Mouse (Mus musculus): ENCODE measurements at regions not wholly inside any gene's neighbourhood (a gene's known extent, or its start where the extent isn't known, plus 50 kb on each side); places are given as distances from the start of the nearest gene placed in this dataset.
"Not testable (repeated sequence)": the region's sequence is repeated elsewhere in the genome, so short reads cannot be mapped to it uniquely, and the experiment has no call there.

DNA sequence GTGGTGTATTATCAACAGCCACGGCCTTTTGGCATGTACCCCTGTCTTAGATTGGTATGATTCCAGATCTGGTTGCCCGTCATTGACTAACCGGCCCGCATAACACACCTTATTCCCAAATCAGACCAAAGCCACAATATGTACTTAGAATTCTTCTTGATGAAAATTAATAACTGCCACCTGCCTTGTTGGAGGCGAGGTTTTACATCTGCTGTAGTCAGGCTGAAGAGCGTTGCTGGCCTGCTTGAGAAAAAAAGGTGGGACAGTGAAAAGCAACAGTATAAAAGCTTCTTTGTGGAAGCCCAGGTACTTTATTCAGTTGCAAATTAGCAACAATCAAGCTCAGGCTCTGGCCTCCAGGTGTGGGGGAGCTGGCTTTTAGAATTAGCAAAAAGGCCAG lies 223.6 kb upstream of the Car8 start:
- ATAC-seq (replicated peaks; ENCODE audit: poor library complexity) = not testable (repeated sequence)

DNA sequence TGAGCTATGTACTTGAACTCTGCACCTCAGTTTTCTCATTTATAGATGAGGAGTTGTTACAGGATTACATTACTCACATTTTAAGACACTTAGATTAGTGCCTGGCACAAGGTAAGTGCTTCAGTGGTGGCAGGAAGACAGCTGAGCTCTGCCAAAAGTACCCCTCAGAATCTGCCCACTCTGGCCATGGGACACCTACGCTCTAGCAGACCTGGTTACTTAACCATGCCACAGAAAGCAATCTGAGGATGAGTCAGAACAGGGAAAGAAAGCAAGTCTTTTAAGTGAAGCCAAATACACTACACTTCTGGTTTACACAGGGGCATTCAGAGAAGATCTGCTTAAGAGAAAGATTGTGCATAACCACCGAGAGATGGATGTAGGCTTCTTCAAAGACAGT lies 215.5 kb upstream of the Car8 start:
- no peak for ATAC-seq (replicated peaks; ENCODE audit: poor library complexity)

DNA sequence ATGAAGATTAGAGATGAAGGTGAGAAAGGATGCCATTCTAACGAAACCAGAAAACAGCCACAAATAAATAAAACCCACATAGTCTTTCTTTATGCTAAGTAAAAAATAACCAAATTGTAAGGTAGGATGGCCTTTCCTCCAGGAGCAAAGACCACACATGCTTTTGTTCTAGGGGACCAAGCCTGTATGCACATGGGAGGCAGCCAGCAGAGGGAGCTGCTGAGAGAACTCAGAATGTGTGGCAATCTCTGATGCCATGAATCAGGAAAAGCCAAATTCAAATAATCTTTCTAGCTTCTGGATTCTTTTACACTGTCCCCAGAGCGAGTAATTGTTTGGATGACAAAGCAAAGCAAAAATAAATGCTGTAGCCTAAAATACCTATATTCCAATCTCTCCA lies 193.6 kb upstream of the Car8 start:
- peak; percentile 80 for ATAC-seq (replicated peaks; ENCODE audit: poor library complexity)

DNA sequence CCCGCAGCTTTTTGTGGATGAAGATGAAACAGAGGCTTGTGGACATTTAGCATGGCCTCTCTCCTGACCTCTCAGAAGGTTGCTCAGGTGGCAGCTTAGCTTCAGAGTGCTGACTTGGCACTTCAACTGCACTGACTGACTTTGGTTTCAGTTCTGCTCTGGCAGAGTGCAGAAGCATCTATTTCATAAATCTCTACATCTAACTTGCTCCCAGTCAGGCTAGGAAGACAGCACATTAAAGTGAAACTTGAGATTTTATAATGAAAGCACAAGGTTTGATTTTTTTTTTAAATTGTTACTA lies 192.1 kb upstream of the Car8 start:
- peak; percentile 34; the same call in 1 of the 2 replicates for ATAC-seq (replicated peaks; ENCODE audit: poor library complexity)

DNA sequence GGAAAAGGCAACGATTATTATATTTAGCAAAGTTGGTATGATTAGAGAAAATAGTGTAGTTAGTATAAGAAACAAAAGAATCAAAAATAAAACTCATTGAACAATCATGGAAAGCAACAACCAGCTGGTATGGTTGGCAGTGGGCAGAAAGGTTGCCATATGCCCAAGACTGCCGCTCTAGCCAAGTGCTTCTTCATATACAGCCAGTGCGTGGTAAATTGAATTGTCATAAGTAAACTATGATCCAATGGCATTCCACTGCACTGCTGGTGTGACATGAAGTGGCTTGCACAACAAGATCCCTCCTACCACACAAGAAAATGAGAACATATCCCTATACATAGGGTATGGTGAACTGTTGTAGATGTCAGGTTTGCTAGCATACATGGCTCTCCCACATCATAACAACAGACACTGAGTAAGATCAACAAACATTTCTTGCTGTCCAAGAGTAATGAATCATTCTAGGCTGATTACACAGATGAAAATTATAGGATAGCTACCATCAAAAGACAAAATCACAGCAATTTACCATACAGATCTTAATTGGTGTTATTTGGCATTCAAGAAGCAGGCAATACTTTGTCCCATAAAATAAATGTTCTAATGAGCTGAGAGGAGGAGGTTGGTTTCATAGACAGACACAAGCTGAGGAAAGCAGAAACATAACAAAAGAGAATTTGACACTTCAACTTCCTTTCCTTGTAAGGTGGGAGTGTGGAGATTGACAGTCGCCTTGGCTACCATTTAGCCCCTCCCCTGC lies 191.6 kb upstream of the Car8 start:
- ATAC-seq (replicated peaks; ENCODE audit: poor library complexity) = no peak

DNA sequence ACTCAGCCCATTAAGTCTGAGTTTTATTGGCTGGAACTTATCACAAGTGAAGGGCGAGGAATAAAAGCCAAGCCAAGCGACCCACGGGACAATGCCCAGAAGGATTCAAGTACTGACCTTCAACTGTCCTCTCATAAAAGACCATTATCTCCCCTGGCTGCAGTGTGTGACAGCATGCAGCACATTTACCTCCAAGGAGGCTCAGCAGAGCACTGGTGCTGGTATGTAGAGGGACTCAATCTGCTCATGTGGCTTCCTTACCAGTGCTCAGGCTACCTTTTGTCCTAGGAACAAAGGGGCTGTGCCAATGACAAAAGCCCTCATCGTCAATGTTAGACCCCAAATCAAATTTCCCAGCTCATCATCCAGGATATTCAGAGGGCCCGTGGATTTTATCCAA lies 190.9 kb upstream of the Car8 start:
- no peak for ATAC-seq (replicated peaks; ENCODE audit: poor library complexity)

DNA sequence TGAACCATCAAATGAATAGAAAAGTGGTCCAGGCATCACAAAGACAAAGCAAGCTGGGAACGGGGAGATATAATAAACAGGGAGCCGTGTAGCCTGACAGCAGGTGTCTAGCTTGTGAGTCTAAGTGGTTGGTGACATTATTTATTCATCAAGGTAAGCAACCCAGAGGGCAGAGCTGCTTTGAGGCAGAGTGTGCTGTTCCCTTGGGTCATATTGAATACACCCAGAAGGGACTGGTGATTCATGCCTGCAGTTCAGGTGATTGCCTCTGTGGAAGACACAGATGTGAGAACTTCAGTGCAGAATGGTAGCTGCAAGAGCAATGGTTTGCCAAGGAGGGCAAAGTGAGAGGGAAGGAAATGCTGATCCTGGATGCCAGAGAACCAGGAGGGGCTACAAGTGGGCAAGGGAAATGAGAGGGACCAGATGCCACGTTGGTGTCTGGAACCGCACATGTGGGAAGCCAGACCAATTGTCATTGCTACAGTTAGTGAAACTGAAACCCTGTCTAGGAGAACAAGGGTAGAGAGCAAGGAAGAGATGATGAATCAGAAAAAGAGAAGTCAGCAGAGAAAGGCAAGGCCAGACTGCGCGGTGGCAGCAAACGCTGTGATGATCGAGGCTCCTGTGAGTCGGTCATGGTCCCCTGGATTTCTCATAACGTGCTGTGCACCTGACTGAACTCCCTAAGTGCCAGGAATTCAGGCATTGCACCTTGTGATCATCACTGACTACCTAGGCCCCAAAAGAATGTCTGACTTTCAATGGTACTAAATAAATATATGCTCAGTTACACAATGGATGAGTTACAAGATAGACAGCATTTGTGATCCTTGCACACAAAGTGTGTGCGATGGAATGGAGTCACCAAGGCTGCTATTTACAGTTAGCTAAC lies 190.0 kb upstream of the Car8 start:
- ATAC-seq (replicated peaks; ENCODE audit: poor library complexity) = peak; percentile 63

DNA sequence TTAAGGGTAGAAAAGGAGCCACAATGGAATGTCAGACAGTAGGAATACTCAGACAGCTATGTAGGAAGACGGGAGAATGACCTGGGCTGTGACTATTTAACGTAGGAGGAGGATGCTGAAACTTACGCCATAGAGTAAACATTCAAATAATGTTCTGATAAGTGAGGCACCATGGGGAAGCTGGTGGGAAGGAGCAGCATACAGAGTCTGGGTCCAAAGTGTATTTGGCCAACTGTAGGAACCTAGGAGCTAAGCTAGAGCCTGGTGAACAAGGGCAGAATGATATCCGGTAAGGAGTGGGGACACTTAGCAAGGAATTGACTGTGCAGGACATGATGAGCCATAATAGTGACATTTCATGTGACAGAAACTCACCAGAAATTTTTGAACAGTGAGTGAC lies 189.0 kb upstream of the Car8 start:
- no peak for ATAC-seq (replicated peaks; ENCODE audit: poor library complexity)

DNA sequence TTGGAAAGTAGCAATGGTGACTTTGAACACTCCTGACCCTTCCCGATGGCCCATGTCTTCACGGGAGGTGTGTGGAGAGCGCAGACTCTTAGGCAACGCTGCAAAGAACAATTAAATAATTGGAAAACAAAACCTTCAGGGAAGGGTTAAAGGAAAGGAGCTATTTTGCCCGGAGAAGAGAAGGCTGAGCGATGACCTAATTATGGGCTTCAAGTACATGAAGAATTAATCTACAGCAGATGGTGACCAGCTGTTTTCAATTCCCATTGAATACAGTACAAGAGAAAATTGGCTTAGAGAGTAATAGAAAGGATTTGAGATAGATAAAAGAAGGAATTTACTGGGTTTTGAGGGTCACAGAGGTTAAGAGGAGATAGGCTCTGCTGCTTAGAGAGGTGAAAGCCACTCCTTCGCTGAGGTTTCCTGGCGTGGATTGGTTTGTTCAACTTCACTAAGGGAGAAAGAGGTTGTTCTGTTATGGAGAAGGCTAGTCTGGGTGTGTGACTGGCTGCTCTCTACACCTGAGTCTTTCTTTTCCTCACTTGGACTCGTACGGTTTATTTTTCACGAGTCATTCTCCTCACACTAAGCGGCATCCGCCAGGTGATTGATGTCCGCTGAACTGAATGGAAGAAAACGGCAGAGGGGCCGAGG lies 184.7 kb upstream of the Car8 start:
- no peak for ATAC-seq (replicated peaks; ENCODE audit: poor library complexity)

DNA sequence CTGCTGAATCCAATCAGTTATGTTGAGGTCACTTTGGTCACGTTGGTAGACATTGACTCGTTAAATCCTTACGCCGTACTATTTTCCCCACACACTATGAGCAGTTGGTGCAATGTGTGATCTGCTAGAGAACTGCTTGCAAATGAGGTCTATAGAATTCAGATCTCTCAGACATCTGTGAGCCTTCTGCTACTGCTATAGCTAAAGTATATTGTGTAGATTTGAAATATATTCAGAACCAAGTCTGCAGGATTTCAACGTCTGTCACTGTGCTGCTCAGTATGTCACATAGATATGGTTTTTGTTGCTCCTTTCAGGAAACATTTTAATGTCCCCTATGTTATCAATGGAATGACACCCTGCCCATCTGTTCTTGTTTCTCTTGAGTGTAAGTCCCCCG lies 182.4 kb upstream of the Car8 start:
- no peak for ATAC-seq (replicated peaks; ENCODE audit: poor library complexity)

DNA sequence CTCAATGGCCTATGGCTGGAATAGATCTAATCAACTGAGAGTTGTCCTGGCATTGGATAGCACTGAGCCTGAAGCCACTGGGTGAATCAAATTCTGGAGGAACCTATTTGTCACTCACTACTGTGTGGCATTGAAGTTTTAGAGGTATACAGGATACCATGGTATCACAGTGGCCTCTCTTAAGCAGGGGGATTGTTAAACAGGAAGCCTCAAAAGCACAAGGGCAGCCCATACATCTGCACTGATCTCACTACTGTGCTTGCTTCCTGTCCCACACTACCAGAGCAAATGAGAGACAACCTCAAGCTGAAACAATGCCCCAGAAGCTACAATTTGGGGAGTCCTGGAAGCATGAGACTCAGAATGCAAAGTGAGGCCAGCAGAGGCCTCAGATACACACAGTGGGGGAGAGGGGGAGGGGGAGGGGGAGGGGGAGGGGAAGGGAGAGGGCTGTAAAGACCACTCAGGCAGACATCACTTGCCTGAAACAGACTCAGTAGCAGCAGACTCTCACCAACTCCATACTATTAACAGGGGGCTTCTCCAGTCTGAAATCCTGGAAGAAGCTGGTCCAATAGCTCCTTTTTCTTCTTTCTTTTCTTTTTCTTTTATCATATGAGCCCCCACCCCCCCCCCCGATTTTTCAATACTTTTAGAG lies 179.7 kb upstream of the Car8 start:
- no peak for ATAC-seq (replicated peaks; ENCODE audit: poor library complexity)

DNA sequence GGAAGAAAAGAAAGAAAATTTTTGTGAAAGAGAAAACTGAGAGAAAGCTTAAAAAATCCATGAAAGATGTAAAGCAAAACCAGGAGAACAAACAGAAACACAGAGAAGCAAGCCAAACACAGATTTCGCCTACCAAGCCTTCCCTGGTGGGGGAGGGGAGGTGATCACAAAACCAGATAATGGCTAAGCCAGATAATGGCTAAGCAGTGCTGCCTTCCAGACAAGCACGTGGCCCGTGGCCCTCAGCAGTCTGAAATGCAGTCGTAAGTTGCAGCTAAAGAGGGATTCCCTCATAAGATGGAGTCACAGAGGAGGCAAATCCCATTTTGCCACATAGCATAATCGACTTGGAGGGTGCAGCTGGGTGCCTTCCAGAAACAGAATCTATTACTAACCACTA lies 179.0 kb upstream of the Car8 start:
- ATAC-seq (replicated peaks; ENCODE audit: poor library complexity) = no peak

DNA sequence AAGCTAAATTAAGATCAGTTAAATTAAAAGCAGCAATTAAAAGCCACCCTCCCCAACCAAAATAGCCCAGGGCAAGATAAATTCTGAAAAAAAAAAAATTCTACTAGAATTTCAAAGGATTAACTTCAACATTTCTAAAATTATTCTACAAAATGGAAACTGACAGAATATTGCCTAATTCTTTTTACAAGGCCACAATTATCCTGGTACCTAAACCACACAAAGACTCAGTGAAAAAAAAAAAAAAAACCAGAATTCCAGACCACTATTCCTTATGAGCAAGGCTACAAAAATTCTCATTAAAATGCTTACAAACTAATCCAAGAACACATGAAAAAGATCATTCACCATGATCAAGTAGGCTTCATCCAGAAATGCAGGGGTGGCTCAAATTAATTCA lies 174.5 kb upstream of the Car8 start:
- ATAC-seq (replicated peaks; ENCODE audit: poor library complexity) = no peak

DNA sequence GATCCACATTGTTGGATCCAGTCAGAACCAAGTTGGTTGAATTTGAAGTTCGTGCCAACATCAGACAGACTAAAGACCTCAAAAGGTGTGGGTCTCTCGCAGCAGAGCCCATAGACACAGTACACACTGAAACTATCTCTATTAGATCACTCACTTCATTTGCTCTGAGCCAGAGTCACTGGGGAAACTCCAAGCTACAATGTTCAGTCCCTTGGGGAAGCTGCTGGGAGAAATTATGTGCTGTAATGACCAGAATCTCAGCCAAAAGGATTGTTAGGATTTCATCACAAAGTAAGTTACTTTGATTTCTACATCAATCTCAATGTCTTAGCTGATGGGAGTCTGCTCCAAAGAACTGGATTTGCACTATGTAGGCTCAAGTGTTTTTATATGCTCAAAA lies 161.2 kb upstream of the Car8 start:
- no peak for ATAC-seq (replicated peaks; ENCODE audit: poor library complexity)

DNA sequence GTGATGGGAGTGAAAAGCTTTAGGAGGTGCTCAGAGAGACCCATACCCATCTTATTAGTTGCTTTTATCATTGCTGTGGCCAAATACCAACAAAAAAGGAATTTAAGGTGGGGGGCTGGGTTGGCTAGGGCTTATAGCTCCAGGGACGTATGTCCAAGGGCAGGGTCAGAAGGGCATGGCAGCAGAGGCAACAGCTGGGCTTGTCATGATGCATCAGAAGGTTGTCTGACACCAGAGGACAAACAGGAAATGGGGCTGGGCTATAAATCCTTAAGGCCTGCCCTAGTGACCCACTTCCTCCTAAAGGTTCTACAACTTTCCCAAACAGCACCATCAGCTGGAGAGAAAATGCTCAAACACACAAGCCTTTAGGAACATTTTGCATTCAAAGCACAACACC lies 160.6 kb upstream of the Car8 start:
- ATAC-seq (replicated peaks; ENCODE audit: poor library complexity) = no peak

DNA sequence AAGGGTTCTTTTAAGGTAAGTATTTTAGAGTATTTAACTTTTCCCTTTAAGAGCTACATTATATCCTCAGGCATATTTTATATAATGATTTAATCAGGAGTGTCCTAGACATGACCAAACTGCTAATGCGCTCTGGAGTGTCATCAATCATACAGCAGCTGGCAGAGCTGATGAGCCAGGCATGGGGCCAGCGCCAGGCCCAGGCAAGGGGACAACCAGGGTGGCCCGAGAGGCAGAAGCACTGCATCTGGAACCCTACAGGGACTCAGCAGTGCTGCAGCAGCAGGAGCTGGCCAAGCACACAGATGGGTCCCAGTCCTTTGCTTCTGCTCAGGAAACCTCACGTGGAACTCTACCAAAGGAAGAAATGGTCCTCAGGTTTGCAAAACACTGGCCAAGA lies 160.1 kb upstream of the Car8 start:
- ATAC-seq (replicated peaks; ENCODE audit: poor library complexity) = no peak

DNA sequence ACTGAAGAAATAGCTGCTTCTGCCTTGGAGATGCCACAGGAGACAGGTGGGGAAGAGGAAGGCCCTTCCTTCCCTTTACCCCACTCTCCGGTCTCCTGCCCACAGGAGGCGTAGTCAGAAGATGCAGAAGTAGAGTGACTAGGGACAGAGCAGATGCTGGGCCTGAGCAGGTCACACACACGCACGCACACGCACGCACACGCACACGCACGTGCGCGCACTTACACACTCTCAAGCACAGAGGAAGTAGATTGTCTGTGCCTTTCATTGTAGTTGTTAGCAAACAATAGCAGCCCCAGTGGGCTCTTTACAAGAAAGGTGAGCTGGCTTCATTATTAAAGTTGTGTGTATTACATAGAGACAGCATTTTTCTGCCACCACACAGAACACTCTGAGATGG lies 144.3 kb upstream of the Car8 start:
- peak; percentile 52 for ATAC-seq (replicated peaks; ENCODE audit: poor library complexity)

DNA sequence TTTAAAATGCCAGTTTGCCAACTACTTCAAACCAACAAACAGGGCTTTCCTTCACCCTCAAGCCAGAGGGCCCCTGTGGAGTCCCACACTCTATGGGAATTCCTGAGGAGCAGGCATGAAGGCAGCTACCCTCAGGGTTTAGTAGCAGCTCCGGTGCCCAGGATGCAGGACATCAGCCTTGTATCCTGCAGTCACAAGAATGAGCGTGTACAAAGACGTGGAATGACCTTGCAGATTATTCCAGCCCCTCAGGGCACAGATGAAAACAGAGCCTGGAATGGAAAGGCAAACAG lies 143.2 kb upstream of the Car8 start:
- no peak for ATAC-seq (replicated peaks; ENCODE audit: poor library complexity)

DNA sequence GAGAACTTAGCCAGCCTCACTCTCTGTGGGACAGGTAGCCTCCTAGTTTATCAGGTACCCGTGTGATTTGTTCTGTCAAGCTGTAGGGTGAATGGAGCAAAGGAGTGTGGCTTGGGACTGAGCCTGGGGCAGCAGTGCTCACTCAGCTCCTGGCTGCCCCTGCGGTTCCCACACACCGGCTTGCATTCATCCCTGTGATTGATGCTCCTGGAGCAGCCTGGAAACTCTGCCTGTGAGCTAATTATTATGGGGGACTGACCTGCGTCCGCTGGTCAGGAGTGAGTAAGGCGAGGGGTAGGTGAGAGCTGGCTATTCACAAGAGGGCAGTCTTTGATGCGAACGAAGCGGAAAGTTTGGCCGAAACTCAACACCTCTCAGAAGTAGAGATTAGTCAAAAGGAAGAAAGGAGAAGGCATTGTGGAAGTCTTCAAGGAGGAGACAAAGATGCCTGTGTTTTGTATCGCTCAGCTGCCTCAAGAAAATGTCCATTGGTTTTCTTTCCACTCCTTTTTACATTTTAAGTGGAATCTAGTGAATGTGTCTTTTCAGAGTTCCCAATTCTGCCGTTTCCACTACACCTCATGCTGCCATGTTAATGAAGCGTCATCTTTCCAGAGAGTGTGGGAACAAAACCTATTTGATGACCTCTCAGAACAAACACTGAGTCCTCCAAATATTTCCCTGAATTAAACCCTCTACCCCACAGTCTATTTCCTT lies 142.7 kb upstream of the Car8 start:
- no peak for ATAC-seq (replicated peaks; ENCODE audit: poor library complexity)

DNA sequence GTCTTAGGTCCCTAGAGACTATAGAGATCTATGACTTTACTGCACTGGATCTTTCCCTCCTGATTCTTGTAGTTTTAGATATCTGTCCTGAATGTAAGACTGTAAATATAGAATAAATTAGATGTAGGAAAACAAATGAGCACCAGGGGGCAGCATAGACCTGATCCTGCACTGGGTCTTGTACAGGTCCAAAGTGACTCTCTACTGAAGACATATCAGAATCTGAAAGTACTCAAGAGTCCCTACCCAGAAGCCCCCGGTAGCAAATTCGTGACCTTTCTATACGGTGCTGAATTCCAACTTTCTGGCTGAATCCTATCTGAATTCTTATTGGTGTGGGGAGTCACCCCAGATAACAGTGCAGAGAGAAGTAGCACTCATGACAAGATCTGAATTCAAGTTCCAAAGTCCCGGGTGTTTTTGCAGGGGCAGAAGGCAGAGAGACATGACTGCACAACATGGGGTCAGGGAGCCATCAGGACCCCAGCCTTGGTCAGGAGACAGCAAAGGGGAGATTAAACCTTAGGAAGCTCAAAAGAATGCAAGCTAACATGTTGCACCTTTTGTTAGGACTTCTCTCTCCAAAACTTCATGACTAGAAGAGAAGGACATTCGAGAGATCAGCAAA lies 142.0 kb upstream of the Car8 start:
- ATAC-seq (replicated peaks; ENCODE audit: poor library complexity) = peak; percentile 90
